Mouse (Mus musculus) testis, adult 2 months (tissue): ENCODE data around the gene Olfr1330. TPM values are rescaled to one million over a fixed set of nuclear protein-coding genes. Genes with fewer than 3 reads are reported as not detected.
"Not testable (repeated sequence)": the region's sequence is repeated elsewhere in the genome, so short reads cannot be mapped to it uniquely, and the experiment has no call there.

Experiments
- H3K27ac ChIP-seq: fragments of 200-500 bp; 2 replicates; pipeline ENCODE4 v1.5.1; 2012; ENCODE audit warnings: low read depth, low read length; ENCODE audit not compliant: control insufficient read depth, insufficient read depth
- H3K27me3 ChIP-seq: fragments of 200-500 bp; 2 replicates; pipeline ENCODE4 v1.6.1; 2012; ENCODE audit warnings: mild to moderate bottlenecking, low read length, moderate library complexity; ENCODE audit not compliant: control insufficient read depth, insufficient read depth
- H3K36me3 ChIP-seq: fragments of 200-500 bp; 2 replicates; pipeline ENCODE4 v1.6.1; 2012; ENCODE audit warnings: mild to moderate bottlenecking, low read length; ENCODE audit not compliant: control insufficient read depth, insufficient read depth
- H3K4me1 ChIP-seq: fragments of 200-500 bp; 2 replicates; pipeline ENCODE4 v1.6.1; 2012; ENCODE audit warnings: low read length; ENCODE audit not compliant: control insufficient read depth, insufficient read depth
- H3K4me3 ChIP-seq: fragments of 200-500 bp; 2 replicates; pipeline ENCODE4 v1.5.1; 2012; ENCODE audit warnings: low read depth, mild to moderate bottlenecking, low read length, moderate library complexity, mixed read lengths; ENCODE audit not compliant: control insufficient read depth
- CTCF ChIP-seq: fragments of 200-500 bp; IDR thresholded peaks from 2 replicates; pipeline ENCODE4 v1.5.1; 2012; ENCODE audit warnings: low read depth, mild to moderate bottlenecking, inconsistent platforms, low read length, moderate library complexity; ENCODE audit not compliant: control insufficient read depth, insufficient read depth, insufficient replicate concordance
- POLR2A ChIP-seq: fragments of 200-500 bp; IDR thresholded peaks from 2 replicates; pipeline ENCODE4 v1.6.1; 2012; ENCODE audit warnings: low read depth, mild to moderate bottlenecking, inconsistent platforms, low read length, moderate library complexity; ENCODE audit not compliant: control insufficient read depth
- polyA plus RNA-seq: library from polyadenylated mRNA; depleted of rRNA; stranded (reverse); fragments of >200 nt; gene quantifications from 2 replicates; pipeline ENCODE4 v1.2.3, GENCODE M21; 2012; rRNA removed

The Olfr1330 gene
- polyA plus RNA-seq: not detected in 2 replicates

GRCm38 (mm10) chr4:118888297-118888696 lies at the start of gene Olfr1330:
Olfr1330 (plus strand) TSS chr4:118888597.
- no peaks in the 10 kb centered on the region for H3K4me1 ChIP-seq
- no peaks in the 10 kb centered on the region for H3K27me3 ChIP-seq
- H3K27ac ChIP-seq: no peak within 1 kb of the TSS
- H3K4me3 ChIP-seq: no peak within 1 kb of the TSS
- no peak for TF ChIP-seq POLR2A
- no peak for TF ChIP-seq CTCF
- H3K36me3 ChIP-seq: no peaks in the 10 kb centered on the region

GRCm38 (mm10) chr4:118861791-118862190 lies 26.6 kb upstream of the Olfr1330 start:
- Histone ChIP-seq H3K27me3 (no peaks in the 10 kb centered on the region), H3K4me3 (no peak overlapping the region), H3K27ac (no peak overlapping the region), H3K4me1 (no peaks in the 10 kb centered on the region), H3K36me3 (no peaks in the 10 kb centered on the region)
- TF ChIP-seq CTCF: no peak
- TF ChIP-seq POLR2A: no peak

GRCm38 (mm10) chr4:118862704-118863103 lies 25.7 kb upstream of the Olfr1330 start:
- no peaks in the 10 kb centered on the region for H3K36me3 ChIP-seq
- TF ChIP-seq POLR2A: no peak
- no peak for TF ChIP-seq CTCF
- no peak overlapping the region for H3K27ac ChIP-seq
- H3K4me3 ChIP-seq: no peak overlapping the region
- H3K4me1 ChIP-seq: no peaks in the 10 kb centered on the region
- no peaks in the 10 kb centered on the region for H3K27me3 ChIP-seq

GRCm38 (mm10) chr4:118864349-118864748 lies 24.0 kb upstream of the Olfr1330 start, which contains the start of gene Olfr1331:
Olfr1331 (plus strand) TSS chr4:118864649.
- TF ChIP-seq POLR2A (no peak), CTCF (no peak)
- H3K36me3 ChIP-seq: no peaks in the 10 kb centered on the region
- H3K27me3 ChIP-seq: no peaks in the 10 kb centered on the region
- no peak within 1 kb of the TSS for H3K4me3 ChIP-seq
- H3K4me1 ChIP-seq: no peaks in the 10 kb centered on the region
- H3K27ac ChIP-seq: no peak within 1 kb of the TSS

- no peak for TF ChIP-seq POLR2A
- no peak for TF ChIP-seq CTCF
- Histone ChIP-seq H3K4me1 (no peaks in the 10 kb centered on the region), H3K27ac (no peak overlapping the region), H3K27me3 (no peaks in the 10 kb centered on the region), H3K4me3 (no peak overlapping the region), H3K36me3 (no peaks in the 10 kb centered on the region)
Observed at GRCm38 (mm10) chr4:118867566-118867965, 20.8 kb upstream of the Olfr1330 start.

GRCm38 (mm10) chr4:118901981-118902380 lies 13.6 kb downstream of the Olfr1330 start:
- no peak for TF ChIP-seq POLR2A
- no peak for TF ChIP-seq CTCF
- H3K4me1 ChIP-seq: no peaks in the 10 kb centered on the region
- no peak overlapping the region for H3K27ac ChIP-seq
- no peak overlapping the region for H3K4me3 ChIP-seq
- no peaks in the 10 kb centered on the region for H3K36me3 ChIP-seq
- no peaks in the 10 kb centered on the region for H3K27me3 ChIP-seq

- not testable (repeated sequence) for H3K4me1 ChIP-seq, H3K36me3 ChIP-seq, H3K27me3 ChIP-seq, H3K4me3 ChIP-seq, H3K27ac ChIP-seq
Observed at GRCm38 (mm10) chr4:118917365-118917764, 29.0 kb downstream of the Olfr1330 start, which contains the start of gene Olfr1329. Olfr1329 (minus strand) TSS chr4:118917465.

GRCm38 (mm10) chr4:118931326-118931725 lies 42.9 kb downstream of the Olfr1330 start:
- H3K4me1 ChIP-seq, H3K4me3 ChIP-seq, H3K27ac ChIP-seq, H3K36me3 ChIP-seq, H3K27me3 ChIP-seq: not testable (repeated sequence)
